Mouse (Mus musculus): Measurements from ENCODE around the gene Slc7a9.

Slc7a9 gene

GRCm38 (mm10) chr7:35447996-35448846, at the start of gene Slc7a9:
Gene Slc7a9, plus strand, starts transcription at chr7:35448796.
- no peak for DNase-seq (ENCODE audit: low spot score)

DNA sequence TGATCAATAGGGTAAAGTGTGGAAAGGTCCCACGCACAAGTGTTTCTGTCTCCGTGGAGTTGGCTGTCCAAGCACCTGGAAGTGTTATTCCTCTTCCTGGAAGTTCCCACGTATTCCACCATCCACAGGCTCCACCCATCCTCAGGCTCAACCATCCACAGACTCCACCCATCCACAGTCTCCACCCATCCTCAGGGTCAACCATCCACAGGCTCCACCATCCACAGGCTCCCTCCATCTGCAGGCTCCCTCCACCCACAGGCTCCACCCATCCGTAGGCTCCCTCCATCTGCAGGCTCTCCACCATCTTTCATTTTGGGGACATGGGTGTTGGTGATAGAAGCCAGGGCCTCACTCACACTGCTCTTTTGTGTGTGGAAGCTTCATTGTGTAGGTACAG, 47.4 kb upstream of the Slc7a9 start:
- DNase-seq (ENCODE audit: low spot score) = no peak

- no peak for DNase-seq (ENCODE audit: low spot score)
Measured at GRCm38 (mm10) chr7:35415226-35415625, 33.4 kb upstream of the Slc7a9 start.

DNA sequence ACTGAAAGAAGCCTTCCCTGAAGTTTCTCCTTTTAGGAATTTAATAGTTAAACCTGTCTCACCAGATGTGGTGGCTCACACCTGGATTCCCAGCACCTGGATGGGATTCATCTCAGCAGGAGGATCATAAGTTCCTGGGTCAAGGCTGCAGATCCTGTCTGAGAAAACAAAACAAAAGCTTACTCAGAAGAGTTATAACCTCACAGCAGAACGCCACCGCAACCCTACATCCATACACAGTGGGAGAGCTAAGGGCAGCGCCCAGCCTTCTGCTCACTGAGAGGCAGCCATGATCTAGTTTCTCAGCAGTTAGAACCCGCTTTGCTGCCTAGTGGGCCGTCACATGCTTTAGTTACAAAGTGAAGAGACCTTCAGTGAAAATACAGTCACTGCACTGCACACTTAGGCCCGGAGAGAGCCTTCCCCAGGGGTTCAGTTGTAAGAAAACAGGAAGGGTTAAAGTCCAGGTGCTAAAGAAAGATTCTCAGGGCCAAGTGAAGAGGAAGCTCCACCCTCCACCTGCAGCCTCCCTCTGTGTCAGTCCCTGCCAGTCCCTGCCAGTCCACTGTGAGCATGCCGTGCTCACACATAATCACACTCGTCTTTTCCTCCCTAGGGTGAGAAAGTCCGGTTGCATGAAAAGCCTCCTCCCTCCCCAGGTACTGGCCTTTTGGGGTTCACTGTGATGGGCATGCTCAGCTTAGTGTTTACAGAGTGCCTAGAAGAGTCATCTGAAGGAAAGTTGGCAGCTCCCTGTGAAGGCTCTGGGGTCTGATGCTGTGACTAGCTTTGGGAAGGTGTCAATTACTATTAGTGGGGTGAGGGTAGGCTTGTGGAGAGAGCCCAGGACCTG, 32.6 kb upstream of the Slc7a9 start:
- DNase-seq (ENCODE audit: low spot score) = no peak

DNA sequence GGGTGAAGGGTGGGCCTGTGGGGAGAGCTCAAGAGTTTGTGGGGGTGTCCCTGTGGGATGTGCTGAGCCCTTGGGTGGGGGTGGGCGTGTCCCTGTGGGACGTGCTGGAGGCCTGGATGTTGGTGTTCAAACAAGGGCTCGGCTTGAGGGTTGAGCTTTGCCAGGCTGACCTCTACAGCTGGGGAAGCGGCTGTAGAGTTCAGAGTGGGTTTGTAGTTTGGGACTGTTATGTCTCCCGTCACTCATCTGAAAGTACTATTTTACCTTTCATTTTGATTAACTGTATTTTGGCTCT, 32.0 kb upstream of the Slc7a9 start:
- DNase-seq (ENCODE audit: low spot score) = no peak

- no peak for DNase-seq (ENCODE audit: low spot score)
Measured at GRCm38 (mm10) chr7:35423071-35423470, 25.5 kb upstream of the Slc7a9 start.

DNA sequence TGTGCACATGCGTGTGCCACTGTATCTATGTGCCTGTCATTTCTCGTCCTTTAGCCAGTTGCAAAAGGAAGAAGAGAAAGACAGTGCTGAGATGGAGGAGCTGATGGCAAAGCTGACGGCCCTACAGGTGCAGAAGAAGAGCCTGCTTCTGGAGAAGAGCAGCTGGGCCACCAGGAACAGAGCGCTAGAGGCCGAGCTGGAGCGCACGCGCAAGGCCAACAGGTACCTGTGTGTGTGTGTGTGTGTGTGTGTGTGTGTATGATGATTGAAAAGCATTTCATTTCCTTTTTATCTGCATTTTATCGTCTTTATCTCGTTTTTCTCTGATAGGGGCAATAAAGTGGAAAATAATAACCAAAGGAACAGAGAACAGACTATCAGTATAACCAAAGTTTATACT, 20.4 kb upstream of the Slc7a9 start:
- DNase-seq (ENCODE audit: low spot score) = no peak

DNA sequence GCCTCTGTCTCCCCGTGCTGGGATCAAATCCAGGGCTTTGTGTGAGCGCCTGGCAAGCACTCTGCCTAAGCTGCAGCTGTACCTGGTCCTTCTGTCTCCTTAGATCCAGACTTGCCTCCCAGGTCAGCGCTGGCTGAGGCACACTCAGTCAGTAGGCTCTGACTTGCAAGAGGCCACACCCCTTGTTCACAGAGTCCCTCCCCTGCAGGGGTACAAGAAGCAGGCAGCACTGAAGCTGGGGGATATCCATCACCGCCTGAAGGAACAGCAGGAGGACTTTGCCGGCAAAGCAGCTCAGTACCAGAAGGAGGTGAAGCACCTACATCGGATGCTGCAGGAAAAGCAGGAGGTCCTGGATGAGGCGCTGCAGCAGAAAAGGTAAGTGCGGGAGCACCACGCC, 13.3 kb upstream of the Slc7a9 start:
- DNase-seq (ENCODE audit: low spot score) = no peak

- no peak for DNase-seq (ENCODE audit: low spot score)
Measured at GRCm38 (mm10) chr7:35447501-35447900, 1.1 kb upstream of the Slc7a9 start.

GRCm38 (mm10) chr7:35448867-35449266, 271 bp downstream of the Slc7a9 start:
- no peak for DNase-seq (ENCODE audit: low spot score)

DNA sequence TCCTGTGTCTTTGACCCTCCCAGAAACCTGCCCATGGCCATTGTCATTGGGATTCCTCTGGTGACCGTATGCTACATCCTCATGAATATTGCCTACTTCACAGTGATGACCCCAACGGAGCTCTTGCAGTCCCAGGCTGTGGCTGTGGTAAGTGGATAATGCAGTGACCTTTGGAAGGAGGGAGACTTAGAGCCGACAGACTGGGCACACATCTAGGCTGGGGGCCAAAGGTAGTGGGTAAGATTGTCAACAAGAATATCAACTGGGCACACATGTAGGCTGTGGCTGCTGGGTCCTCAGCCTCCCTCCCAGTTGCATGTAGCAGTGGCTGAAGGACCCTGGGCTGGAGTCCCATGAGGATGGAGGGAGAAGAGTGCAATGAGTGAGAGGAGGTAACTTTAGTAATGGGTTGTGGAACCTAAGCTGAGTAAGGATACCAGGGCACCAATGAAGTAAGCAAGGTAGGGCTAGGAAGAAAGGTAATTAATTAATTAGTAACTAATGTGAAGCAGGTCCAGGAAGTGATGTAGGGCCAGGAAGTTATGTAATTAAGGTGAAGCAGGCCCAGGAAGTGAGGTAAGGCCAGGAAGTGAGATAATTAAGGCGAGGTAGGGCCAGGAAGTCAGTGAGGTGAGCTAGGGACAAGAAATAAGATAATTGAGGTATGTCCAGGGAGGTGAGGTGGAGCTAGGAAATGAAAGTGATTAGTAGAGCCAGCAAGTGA, 7.7 kb downstream of the Slc7a9 start:
- no peak for DNase-seq (ENCODE audit: low spot score)

GRCm38 (mm10) chr7:35460971-35461370, 12.4 kb downstream of the Slc7a9 start:
- no peak for DNase-seq (ENCODE audit: low spot score)

DNA sequence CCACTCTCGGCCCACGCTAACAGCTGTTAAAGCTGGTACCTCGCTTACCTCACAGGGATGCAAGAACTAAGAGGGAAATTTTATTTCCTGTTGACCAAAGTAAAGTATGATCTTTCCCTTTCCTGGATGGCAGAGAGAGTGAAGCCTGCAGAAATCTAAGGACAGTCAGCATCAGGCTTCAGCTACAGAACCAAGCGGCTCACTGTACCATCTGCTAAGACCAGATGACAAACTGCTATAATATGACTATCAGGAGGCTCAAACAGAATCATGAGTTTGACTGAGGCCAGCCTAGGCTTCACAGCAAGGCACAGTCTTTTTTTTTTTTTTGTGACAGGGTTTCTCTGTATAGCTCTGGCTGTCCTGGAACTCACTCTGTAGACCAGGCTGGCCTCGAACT, 16.4 kb downstream of the Slc7a9 start:
- no peak for DNase-seq (ENCODE audit: low spot score)

GRCm38 (mm10) chr7:35467856-35468255, 19.3 kb downstream of the Slc7a9 start:
- no peak for DNase-seq (ENCODE audit: low spot score)

GRCm38 (mm10) chr7:35470794-35471193, 22.2 kb downstream of the Slc7a9 start:
- DNase-seq (ENCODE audit: low spot score) = no peak

GRCm38 (mm10) chr7:35476457-35476856, 27.9 kb downstream of the Slc7a9 start:
- DNase-seq (ENCODE audit: low spot score) = peak; percentile 5

GRCm38 (mm10) chr7:35485126-35485525, 36.5 kb downstream of the Slc7a9 start:
- no peak for DNase-seq (ENCODE audit: low spot score)

GRCm38 (mm10) chr7:35486553-35486952, 38.0 kb downstream of the Slc7a9 start:
- no peak for DNase-seq (ENCODE audit: low spot score)

- no peak for DNase-seq (ENCODE audit: low spot score)
Measured at GRCm38 (mm10) chr7:35490186-35490585, 41.6 kb downstream of the Slc7a9 start.

GRCm38 (mm10) chr7:35491005-35491404, 42.4 kb downstream of the Slc7a9 start:
- DNase-seq (ENCODE audit: low spot score) = no peak

GRCm38 (mm10) chr7:35497516-35497915, 48.9 kb downstream of the Slc7a9 start:
- no peak for DNase-seq (ENCODE audit: low spot score)

DNA sequence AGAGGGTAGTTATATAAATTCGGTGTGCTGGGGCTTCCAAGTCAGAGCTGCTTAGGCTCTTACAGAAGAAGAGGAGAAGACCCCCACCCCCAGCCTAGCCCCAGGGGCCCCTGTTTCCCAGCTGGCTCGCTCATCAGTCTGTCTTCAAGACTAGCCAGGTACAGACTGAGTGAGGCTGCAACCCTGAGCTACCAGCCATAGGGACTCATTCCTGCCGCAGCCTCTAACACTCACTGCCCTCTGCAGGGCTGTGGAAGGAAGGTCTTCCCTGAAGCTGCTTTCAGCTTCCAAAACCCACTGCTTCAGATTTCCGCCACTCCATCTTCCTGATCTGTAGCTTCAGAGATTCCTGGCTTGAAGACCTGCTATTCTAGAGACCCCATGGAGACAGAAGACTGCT, 53.4 kb downstream of the Slc7a9 start:
- DNase-seq (ENCODE audit: low spot score) = peak; percentile 3

Measured in urinary bladder, postnatal 25 days (tissue).